Mouse (Mus musculus): ENCODE results near the gene Hist3h2a. TPM values are rescaled to one million over a fixed set of nuclear protein-coding genes. Genes with fewer than 3 reads are reported as not detected.

Gene Hist3h2a
- total RNA-seq, 1 experiment from 2014 or later, result 146 TPM

GRCm38 (mm10) chr11:58938322-58939087 lies 16.0 kb upstream of the Hist3h2a start, which contains the start of gene Rnf187:
Gene Rnf187 (minus strand): TSS chr11:58938916.
- ATAC-seq (replicated peaks in 1 of 2; ENCODE audit: insufficient read depth in 1 of 2, low FRiP score in 2 of 2, low TSS enrichment in 1 of 2, low read depth in 1 of 2, poor library complexity in 2 of 2, severe bottlenecking in 2 of 2), result peak; percentile 93 to 94

- no peak for ATAC-seq (replicated peaks in 1 of 2; ENCODE audit: insufficient read depth in 1 of 2, low FRiP score in 2 of 2, low TSS enrichment in 1 of 2, low read depth in 1 of 2, poor library complexity in 2 of 2, severe bottlenecking in 2 of 2)
Measured at GRCm38 (mm10) chr11:58939088-58939439, 15.4 kb upstream of the Hist3h2a start.

- no peak for ATAC-seq (replicated peaks in 1 of 2; ENCODE audit: insufficient read depth in 1 of 2, low FRiP score in 2 of 2, low TSS enrichment in 1 of 2, low read depth in 1 of 2, poor library complexity in 2 of 2, severe bottlenecking in 2 of 2)
Measured at GRCm38 (mm10) chr11:58944136-58944535, 10.3 kb upstream of the Hist3h2a start.

- ATAC-seq (replicated peaks in 1 of 2; ENCODE audit: insufficient read depth in 1 of 2, low FRiP score in 2 of 2, low TSS enrichment in 1 of 2, low read depth in 1 of 2, poor library complexity in 2 of 2, severe bottlenecking in 2 of 2), result no peak
Measured at GRCm38 (mm10) chr11:58947306-58947705, 7.2 kb upstream of the Hist3h2a start.

- 0 out of 4 replicates have a peak, but pooled peaks of 1 of the 2 experiments have one; percentile 47 for ATAC-seq (replicated peaks in 1 of 2; ENCODE audit: insufficient read depth in 1 of 2, low FRiP score in 2 of 2, low TSS enrichment in 1 of 2, low read depth in 1 of 2, poor library complexity in 2 of 2, severe bottlenecking in 2 of 2)
Measured at GRCm38 (mm10) chr11:58947798-58948528, 6.5 kb upstream of the Hist3h2a start.

GRCm38 (mm10) chr11:58948542-58949479 lies 5.7 kb upstream of the Hist3h2a start, which contains the start of gene Hist3h2ba:
Gene Hist3h2ba (plus strand): TSS chr11:58948920.
- ATAC-seq (replicated peaks in 1 of 2; ENCODE audit: insufficient read depth in 1 of 2, low FRiP score in 2 of 2, low TSS enrichment in 1 of 2, low read depth in 1 of 2, poor library complexity in 2 of 2, severe bottlenecking in 2 of 2), result peak; percentile 71 to 83

GRCm38 (mm10) chr11:58949480-58950431 lies 4.7 kb upstream of the Hist3h2a start:
- no peak for ATAC-seq (replicated peaks in 1 of 2; ENCODE audit: insufficient read depth in 1 of 2, low FRiP score in 2 of 2, low TSS enrichment in 1 of 2, low read depth in 1 of 2, poor library complexity in 2 of 2, severe bottlenecking in 2 of 2)

GRCm38 (mm10) chr11:58951210-58951609 lies 3.3 kb upstream of the Hist3h2a start:
- ATAC-seq (replicated peaks in 1 of 2; ENCODE audit: insufficient read depth in 1 of 2, low FRiP score in 2 of 2, low TSS enrichment in 1 of 2, low read depth in 1 of 2, poor library complexity in 2 of 2, severe bottlenecking in 2 of 2), result no peak

- ATAC-seq (replicated peaks in 1 of 2; ENCODE audit: insufficient read depth in 1 of 2, low FRiP score in 2 of 2, low TSS enrichment in 1 of 2, low read depth in 1 of 2, poor library complexity in 2 of 2, severe bottlenecking in 2 of 2), result peak in 1 of 2 experiments; percentile 10; a peak in 1 of 4 replicates
Measured at GRCm38 (mm10) chr11:58953351-58954169, 925 bp upstream of the Hist3h2a start.

GRCm38 (mm10) chr11:58954170-58954419 lies 390 bp upstream of the Hist3h2a start:
- peak; percentile 12 to 23; a peak in 3 of 4 replicates for ATAC-seq (replicated peaks in 1 of 2; ENCODE audit: insufficient read depth in 1 of 2, low FRiP score in 2 of 2, low TSS enrichment in 1 of 2, low read depth in 1 of 2, poor library complexity in 2 of 2, severe bottlenecking in 2 of 2)

GRCm38 (mm10) chr11:58955143-58955867 lies 820 bp downstream of the Hist3h2a start:
- ATAC-seq (replicated peaks in 1 of 2; ENCODE audit: insufficient read depth in 1 of 2, low FRiP score in 2 of 2, low TSS enrichment in 1 of 2, low read depth in 1 of 2, poor library complexity in 2 of 2, severe bottlenecking in 2 of 2), result no peak; a peak in 1 of 4 replicates

GRCm38 (mm10) chr11:58955868-58956257 lies 1.4 kb downstream of the Hist3h2a start:
- ATAC-seq (replicated peaks in 1 of 2; ENCODE audit: insufficient read depth in 1 of 2, low FRiP score in 2 of 2, low TSS enrichment in 1 of 2, low read depth in 1 of 2, poor library complexity in 2 of 2, severe bottlenecking in 2 of 2), result no peak

- ATAC-seq (replicated peaks in 1 of 2; ENCODE audit: insufficient read depth in 1 of 2, low FRiP score in 2 of 2, low TSS enrichment in 1 of 2, low read depth in 1 of 2, poor library complexity in 2 of 2, severe bottlenecking in 2 of 2), result no peak
Measured at GRCm38 (mm10) chr11:58957226-58957914, 2.9 kb downstream of the Hist3h2a start.

GRCm38 (mm10) chr11:58958536-58958935 lies 4.1 kb downstream of the Hist3h2a start:
- ATAC-seq (replicated peaks in 1 of 2; ENCODE audit: insufficient read depth in 1 of 2, low FRiP score in 2 of 2, low TSS enrichment in 1 of 2, low read depth in 1 of 2, poor library complexity in 2 of 2, severe bottlenecking in 2 of 2), result no peak
